Mouse (Mus musculus): ENCODE measurements around the gene Ccdc88b. TPM values are rescaled to one million over a fixed set of nuclear protein-coding genes. Genes with fewer than 3 reads are reported as not detected.

Ccdc88b gene
- total RNA-seq, 2 experiments from 2014 or later = 0.46 to 0.59 TPM

GRCm38 (mm10) chr19:6874257-6874656 is 16.2 kb upstream of the Ccdc88b start:
- no peak for DNase-seq
- TF ChIP-seq CTCF (IDR thresholded peaks at IDR 0.05) = no peak
- H3K27ac ChIP-seq = no peak overlapping the region
- intact Hi-C loops (cut with DNase I) = no loop called here
- no peak overlapping the region for H3K4me3 ChIP-seq

- TF ChIP-seq CTCF (IDR thresholded peaks at IDR 0.05) = no peak
- no peak for DNase-seq
- H3K27ac ChIP-seq = no peak overlapping the region
- intact Hi-C loops (cut with DNase I) = no loop called here
- H3K4me3 ChIP-seq = no peak overlapping the region
Measured at GRCm38 (mm10) chr19:6872701-6873100, 14.7 kb upstream of the Ccdc88b start.

GRCm38 (mm10) chr19:6871574-6872271 is 13.7 kb upstream of the Ccdc88b start:
- intact Hi-C loops (cut with DNase I) = no loop called here
- no peak overlapping the region; the same call in 1 of the 2 replicates for H3K27ac ChIP-seq

GRCm38 (mm10) chr19:6869355-6869754 is 11.3 kb upstream of the Ccdc88b start:
- DNase-seq = peak; percentile 53
- Histone ChIP-seq H3K27ac (peak overlapping the region; percentile 82), H3K4me3 (peak overlapping the region; percentile 69)
- no peak for TF ChIP-seq CTCF (IDR thresholded peaks at IDR 0.05)
- intact Hi-C loops (cut with DNase I) = no loop called here

More at GRCm38 (mm10) chr19:6871574-6872271, 13.7 kb upstream of the Ccdc88b start:
- peak; percentile 46 for TF ChIP-seq CTCF (IDR thresholded peaks at IDR 0.05)
- DNase-seq = peak; percentile 26
- H3K4me3 ChIP-seq = no peak overlapping the region

- intact Hi-C loops (cut with DNase I) = no loop called here
- TF ChIP-seq CTCF (IDR thresholded peaks at IDR 0.05) = no peak
- no peak overlapping the region for H3K4me3 ChIP-seq
- H3K27ac ChIP-seq = no peak overlapping the region
- no peak for DNase-seq
Measured at GRCm38 (mm10) chr19:6861451-6861850, 3.4 kb upstream of the Ccdc88b start.

GRCm38 (mm10) chr19:6860706-6861105 is 2.7 kb upstream of the Ccdc88b start:
- intact Hi-C loops (cut with DNase I) = no loop called here
- Histone ChIP-seq H3K27ac (no peak overlapping the region), H3K4me3 (no peak overlapping the region)
- DNase-seq = no peak
- TF ChIP-seq CTCF (IDR thresholded peaks at IDR 0.05) = no peak

GRCm38 (mm10) chr19:6859971-6860370 is 2.0 kb upstream of the Ccdc88b start:
- H3K27ac ChIP-seq = no peak overlapping the region
- intact Hi-C loops (cut with DNase I) = no loop called here
- no peak for TF ChIP-seq CTCF (IDR thresholded peaks at IDR 0.05)
- H3K4me3 ChIP-seq = no peak overlapping the region
- no peak for DNase-seq

- Histone ChIP-seq H3K27ac (no peak overlapping the region), H3K4me3 (no peak overlapping the region)
- intact Hi-C loops (cut with DNase I) = no loop called here
- no peak for TF ChIP-seq CTCF (IDR thresholded peaks at IDR 0.05)
- no peak for DNase-seq
Measured at GRCm38 (mm10) chr19:6859032-6859651, 1.1 kb upstream of the Ccdc88b start.

- no peak for TF ChIP-seq CTCF (IDR thresholded peaks at IDR 0.05)
- intact Hi-C loops (cut with DNase I) = no loop called here
- Histone ChIP-seq H3K27ac (no peak overlapping the region), H3K4me3 (no peak overlapping the region)
- no peak for DNase-seq
Measured at GRCm38 (mm10) chr19:6857391-6858005, 513 bp downstream of the Ccdc88b start.

- intact Hi-C loops (cut with DNase I) = no loop called here
- TF ChIP-seq CTCF (IDR thresholded peaks at IDR 0.05) = no peak
- no peak for DNase-seq
- Histone ChIP-seq H3K4me3 (no peak overlapping the region), H3K27ac (no peak overlapping the region)
Measured at GRCm38 (mm10) chr19:6857003-6857360, 1.0 kb downstream of the Ccdc88b start.

- Histone ChIP-seq H3K27ac (no peak overlapping the region), H3K4me3 (no peak overlapping the region)
- no peak for DNase-seq
- intact Hi-C loops (cut with DNase I) = no loop called here
- peak; percentile 26; the same call in 1 of the 2 replicates for TF ChIP-seq CTCF (IDR thresholded peaks at IDR 0.05)
Measured at GRCm38 (mm10) chr19:6856281-6857002, 1.6 kb downstream of the Ccdc88b start.

GRCm38 (mm10) chr19:6855225-6856031 is 2.6 kb downstream of the Ccdc88b start:
- intact Hi-C loops (cut with DNase I) = no loop called here
- Histone ChIP-seq H3K27ac (peak overlapping the region; percentile 56), H3K4me3 (peak overlapping the region; percentile 63)
- no peak for TF ChIP-seq CTCF (IDR thresholded peaks at IDR 0.05)
- peak; percentile 67 for DNase-seq
